Mouse (Mus musculus): ENCODE data around the gene Fam160a1. TPM values are rescaled to one million over a fixed set of nuclear protein-coding genes. Genes with fewer than 3 reads are reported as not detected.
A peak's percentile ranks its signal among the peaks of the same experiment; 100 is the strongest.

The Fam160a1 gene
- total RNA-seq, 2 experiments from 2014 or later = 6.1 to 9.4 TPM

GRCm38 (mm10) chr3:85746116-85746515 lies 71.0 kb downstream of the Fam160a1 start:
- DNase-seq = no peak

- no peak for DNase-seq
Observed at GRCm38 (mm10) chr3:85741767-85742166, 75.3 kb downstream of the Fam160a1 start.

- no peak for DNase-seq
Observed at GRCm38 (mm10) chr3:85738591-85738990, 78.5 kb downstream of the Fam160a1 start.

GRCm38 (mm10) chr3:85733939-85734729 lies 83.0 kb downstream of the Fam160a1 start:
- no peak for DNase-seq

GRCm38 (mm10) chr3:85727171-85727570 lies 89.9 kb downstream of the Fam160a1 start:
- no peak for DNase-seq

GRCm38 (mm10) chr3:85725971-85726370 lies 91.1 kb downstream of the Fam160a1 start:
- DNase-seq = no peak

GRCm38 (mm10) chr3:85725110-85725509 lies 92.0 kb downstream of the Fam160a1 start:
- DNase-seq = no peak

GRCm38 (mm10) chr3:85722581-85722980 lies 94.5 kb downstream of the Fam160a1 start:
- no peak for DNase-seq

- no peak for DNase-seq
Observed at GRCm38 (mm10) chr3:85715764-85716297, 101.3 kb downstream of the Fam160a1 start.

GRCm38 (mm10) chr3:85713936-85714709 lies 103.0 kb downstream of the Fam160a1 start:
- DNase-seq = no peak

- DNase-seq = no peak
Observed at GRCm38 (mm10) chr3:85710695-85711094, 106.4 kb downstream of the Fam160a1 start.

GRCm38 (mm10) chr3:85707421-85707820 lies 109.7 kb downstream of the Fam160a1 start:
- peak; percentile 66 for DNase-seq

GRCm38 (mm10) chr3:85703141-85703882 lies 113.8 kb downstream of the Fam160a1 start:
- DNase-seq = no peak

GRCm38 (mm10) chr3:85698496-85698895 lies 118.6 kb downstream of the Fam160a1 start:
- no peak for DNase-seq

GRCm38 (mm10) chr3:85695056-85695455 lies 122.0 kb downstream of the Fam160a1 start:
- DNase-seq = no peak

- no peak for DNase-seq
Observed at GRCm38 (mm10) chr3:85693013-85693412, 124.1 kb downstream of the Fam160a1 start.

GRCm38 (mm10) chr3:85691134-85691533 lies 126.0 kb downstream of the Fam160a1 start:
- DNase-seq = no peak

- no peak for DNase-seq
Observed at GRCm38 (mm10) chr3:85688341-85688740, 128.8 kb downstream of the Fam160a1 start.

- DNase-seq = no peak
Observed at GRCm38 (mm10) chr3:85685271-85685670, 131.8 kb downstream of the Fam160a1 start.

- DNase-seq = no peak
Observed at GRCm38 (mm10) chr3:85683618-85684017, 133.5 kb downstream of the Fam160a1 start.

GRCm38 (mm10) chr3:85681136-85681535 lies 136.0 kb downstream of the Fam160a1 start:
- DNase-seq = no peak

- DNase-seq = no peak
Observed at GRCm38 (mm10) chr3:85679960-85680359, 137.1 kb downstream of the Fam160a1 start.

All from adrenal gland, postnatal 10 days (tissue).